Mouse (Mus musculus) frontal cortex, adult (tissue): ENCODE measurements around the gene Ifi27.
"Not testable (repeated sequence)": the region's sequence is repeated elsewhere in the genome, so short reads cannot be mapped to it uniquely, and the experiment has no call there.

Source experiments
- ATAC-seq: cut with Nextera tagmentation; 2 replicates; pipeline ENCODE4 v1.9.2; 2017; ENCODE audit warnings: mild to moderate bottlenecking, moderate library complexity, mixed read lengths; ENCODE audit not compliant: low TSS enrichment

Ifi27 gene

GRCm38 (mm10) chr12:103433986-103434731 is at the start of gene Ifi27:
Ifi27 (plus strand) TSS chr12:103434211.
- peak; percentile 100 for ATAC-seq

- peak; percentile 93 for ATAC-seq
Observed at GRCm38 (mm10) chr12:103388505-103389347, 45.3 kb upstream of the Ifi27 start, which contains the start of gene Otub2. Otub2 (plus strand) TSS chr12:103388682.

- ATAC-seq: no peak
Observed at GRCm38 (mm10) chr12:103389348-103389727, 44.7 kb upstream of the Ifi27 start.

- no peak for ATAC-seq
Observed at GRCm38 (mm10) chr12:103389982-103390381, 44.0 kb upstream of the Ifi27 start.

GRCm38 (mm10) chr12:103391098-103391497 is 42.9 kb upstream of the Ifi27 start:
- ATAC-seq: peak; percentile 63

- no peak for ATAC-seq
Observed at GRCm38 (mm10) chr12:103393528-103393927, 40.5 kb upstream of the Ifi27 start.

GRCm38 (mm10) chr12:103395486-103396275 is 38.3 kb upstream of the Ifi27 start:
- no peak for ATAC-seq

GRCm38 (mm10) chr12:103396751-103397150 is 37.3 kb upstream of the Ifi27 start:
- no peak for ATAC-seq

GRCm38 (mm10) chr12:103404131-103404530 is 29.9 kb upstream of the Ifi27 start:
- ATAC-seq: no peak

- ATAC-seq: peak; percentile 7; the same call in 1 of the 2 replicates
Observed at GRCm38 (mm10) chr12:103407720-103408119, 26.3 kb upstream of the Ifi27 start, which contains the start of gene 9330161L09Rik. 9330161L09Rik (minus strand) TSS chr12:103407820.

- ATAC-seq: peak; percentile 75
Observed at GRCm38 (mm10) chr12:103408144-103408543, 25.9 kb upstream of the Ifi27 start.

- ATAC-seq: no peak
Observed at GRCm38 (mm10) chr12:103425016-103425728, 8.8 kb upstream of the Ifi27 start.

- ATAC-seq: peak; percentile 99
Observed at GRCm38 (mm10) chr12:103425729-103426470, 8.1 kb upstream of the Ifi27 start, which contains the start of gene Ddx24. Ddx24 (minus strand) TSS chr12:103425830.

- ATAC-seq: no peak
Observed at GRCm38 (mm10) chr12:103426710-103427109, 7.3 kb upstream of the Ifi27 start.

GRCm38 (mm10) chr12:103433430-103433829 is 581 bp upstream of the Ifi27 start:
- no peak for ATAC-seq

- no peak for ATAC-seq
Observed at GRCm38 (mm10) chr12:103434861-103435260, 850 bp downstream of the Ifi27 start.

GRCm38 (mm10) chr12:103437601-103438000 is 3.6 kb downstream of the Ifi27 start:
- ATAC-seq: no peak

- ATAC-seq: no peak
Observed at GRCm38 (mm10) chr12:103443524-103443923, 9.5 kb downstream of the Ifi27 start, which contains the start of gene Ifi27l2a. Ifi27l2a (minus strand) TSS chr12:103443680.

- not testable (repeated sequence) for ATAC-seq
Observed at GRCm38 (mm10) chr12:103444261-103444660, 10.2 kb downstream of the Ifi27 start.

- no peak for ATAC-seq
Observed at GRCm38 (mm10) chr12:103445060-103445459, 11.0 kb downstream of the Ifi27 start.
